Mouse (Mus musculus): Measurements from ENCODE around the gene Rnaset2a. TPM values are rescaled to one million over a fixed set of nuclear protein-coding genes. Genes with fewer than 3 reads are reported as not detected.
"Not testable (repeated sequence)": the region's sequence is repeated elsewhere in the genome, so short reads cannot be mapped to it uniquely, and the experiment has no call there.

Gene Rnaset2a
- polyA plus RNA-seq, 1 experiment = 84.9 TPM

DNA sequence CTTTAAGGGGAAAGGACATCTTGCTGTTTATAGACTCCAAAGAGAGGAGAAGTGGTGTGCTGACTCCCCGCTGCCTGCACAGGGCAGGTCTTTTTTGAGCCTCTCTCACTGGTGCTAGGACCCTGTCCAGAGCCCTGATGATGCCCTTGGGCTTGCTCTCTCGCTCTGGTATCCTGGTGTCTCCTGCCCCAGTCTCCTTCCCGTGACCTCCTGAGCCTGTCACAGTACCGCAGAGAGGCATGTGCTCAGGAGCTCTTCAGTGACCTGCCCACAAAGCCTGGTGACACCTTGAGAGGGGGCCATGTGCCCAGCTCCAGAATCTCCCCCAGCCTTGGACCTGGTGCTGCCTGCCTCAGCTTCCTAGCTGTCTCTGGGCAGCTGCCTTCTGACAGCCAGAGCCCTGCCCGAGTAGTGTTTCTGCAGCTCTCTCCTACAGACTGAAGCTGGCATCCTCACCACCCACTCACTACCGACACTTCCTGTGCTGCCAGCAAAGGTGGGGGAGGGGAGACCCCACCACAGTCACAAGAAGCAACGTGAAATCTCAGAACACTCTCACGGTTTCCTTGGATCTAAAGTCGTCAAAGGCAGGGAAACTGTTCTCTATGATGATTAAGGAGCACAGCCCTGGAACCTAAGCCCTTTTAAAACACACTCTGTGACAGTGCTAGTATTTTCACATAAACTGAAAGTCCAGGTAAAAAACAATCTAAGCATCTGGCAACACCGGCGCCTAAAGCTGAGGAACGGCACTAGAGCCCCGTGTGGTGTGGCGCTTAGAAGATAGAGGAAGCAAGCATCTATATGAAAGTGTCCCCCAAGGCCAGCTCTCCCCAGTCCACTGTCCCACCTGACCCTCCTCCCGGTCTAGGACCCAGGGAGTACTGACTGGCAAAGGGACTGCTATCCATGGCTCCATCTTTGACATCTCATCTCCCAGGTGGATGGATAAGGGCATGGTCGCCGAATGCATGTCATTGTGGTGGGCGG is 55.1 kb downstream of the Rnaset2a start:
- H3K79me3 ChIP-seq (ENCODE audit: low read depth); H3K4me3 ChIP-seq (ENCODE audit: insufficient read depth, poor library complexity, severe bottlenecking); H3K36me3 ChIP-seq (ENCODE audit: control insufficient read depth, insufficient read depth); H3ac ChIP-seq (ENCODE audit: control insufficient read depth, insufficient read length, low read depth); H3K79me2 ChIP-seq (ENCODE audit: control insufficient read depth, insufficient read depth); H3K27me3 ChIP-seq (ENCODE audit: control insufficient read depth, insufficient read depth, insufficient read length): not testable (repeated sequence)

DNA sequence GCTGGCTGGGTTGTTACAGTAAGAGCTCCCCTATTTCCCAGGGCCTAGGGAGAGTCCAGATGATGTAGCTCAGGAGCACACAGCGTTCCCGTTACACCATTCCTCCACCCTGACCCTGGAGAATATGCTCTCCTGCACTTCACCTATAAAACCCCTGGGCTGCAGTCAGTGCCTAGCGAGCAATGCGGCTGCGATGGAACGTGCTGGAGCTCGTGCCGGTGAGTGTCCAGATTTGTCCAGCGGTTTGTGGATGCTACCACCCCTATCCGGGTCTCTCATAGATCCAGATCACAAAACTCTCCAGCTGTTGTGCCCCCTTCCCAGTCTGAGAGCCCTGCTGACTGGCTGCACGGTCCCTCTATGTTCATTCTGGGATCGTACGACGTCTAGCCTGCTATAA is 56.6 kb downstream of the Rnaset2a start:
- not testable (repeated sequence) for H3ac ChIP-seq (ENCODE audit: control insufficient read depth, insufficient read length, low read depth); H3K79me2 ChIP-seq (ENCODE audit: control insufficient read depth, insufficient read depth); H3K27me3 ChIP-seq (ENCODE audit: control insufficient read depth, insufficient read depth, insufficient read length); H3K4me3 ChIP-seq (ENCODE audit: insufficient read depth, poor library complexity, severe bottlenecking); H3K79me3 ChIP-seq (ENCODE audit: low read depth); H3K36me3 ChIP-seq (ENCODE audit: control insufficient read depth, insufficient read depth)

DNA sequence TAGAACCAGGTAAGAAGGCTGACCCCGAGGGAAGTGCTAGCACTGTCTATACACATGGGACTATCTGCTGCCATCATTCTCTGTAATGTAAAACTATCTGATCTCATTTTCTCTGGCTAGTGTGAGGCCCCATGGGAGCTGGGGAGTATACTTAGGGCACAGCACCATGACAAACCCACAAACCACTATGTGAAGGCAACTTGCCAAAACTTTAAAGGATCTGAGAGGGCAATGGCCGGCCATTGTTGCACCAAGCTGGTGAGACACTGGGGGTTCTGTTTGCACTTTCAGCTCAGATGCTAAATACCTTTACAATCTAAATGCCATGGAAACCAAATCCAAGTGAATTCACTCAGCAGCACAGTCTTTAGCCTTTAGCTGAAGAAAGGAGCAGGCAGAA is 78.0 kb downstream of the Rnaset2a start:
- not testable (repeated sequence) for H3K79me2 ChIP-seq (ENCODE audit: control insufficient read depth, insufficient read depth); H3K36me3 ChIP-seq (ENCODE audit: control insufficient read depth, insufficient read depth); H3ac ChIP-seq (ENCODE audit: control insufficient read depth, insufficient read length, low read depth); H3K79me3 ChIP-seq (ENCODE audit: low read depth); H3K4me3 ChIP-seq (ENCODE audit: insufficient read depth, poor library complexity, severe bottlenecking); H3K27me3 ChIP-seq (ENCODE audit: control insufficient read depth, insufficient read depth, insufficient read length)

Other genes with a start within 250 kb of the Rnaset2a start
- 0.51 TPM for gene Tagap, start 222.1 kb downstream of the Rnaset2a start, polyA plus RNA-seq (2012; fragmentation: generic; extraction: Trizol)
- gene Rsph3a, start 202.5 kb downstream of the Rnaset2a start, polyA plus RNA-seq (2012; fragmentation: generic; extraction: Trizol) = 29.2 TPM
- gene Gm49673, start 309 bp downstream of the Rnaset2a start, polyA plus RNA-seq (2012; fragmentation: generic; extraction: Trizol) = 0.04 TPM
- 4.9 TPM for gene Fgfr1op, start 17.4 kb upstream of the Rnaset2a start, polyA plus RNA-seq (2012; fragmentation: generic; extraction: Trizol)
- not detected for gene Ccr6, start 87.9 kb upstream of the Rnaset2a start, polyA plus RNA-seq (2012; fragmentation: generic; extraction: Trizol)
- gene Mpc1, start 134.8 kb upstream of the Rnaset2a start, polyA plus RNA-seq (2012; fragmentation: generic; extraction: Trizol) = 27.9 TPM
- gene Sft2d1, start 163.0 kb upstream of the Rnaset2a start, polyA plus RNA-seq (2012; fragmentation: generic; extraction: Trizol) = 51.6 TPM
- 0.16 TPM for gene Prr18, start 189.4 kb upstream of the Rnaset2a start, polyA plus RNA-seq (2012; fragmentation: generic; extraction: Trizol)
- gene T2, start 207.9 kb upstream of the Rnaset2a start, polyA plus RNA-seq (2012; fragmentation: generic; extraction: Trizol) = 0.05 TPM

Measured in C2C12 (cell line).